Mouse (Mus musculus) liver, embryonic 14.5 days (tissue): ENCODE results near the gene Enc1. TPM values are rescaled to one million over a fixed set of nuclear protein-coding genes. Genes with fewer than 3 reads are reported as not detected.

Experiments
- ATAC-seq: fragments of 200-750 bp; cut with Nextera tagmentation; 2 replicates; pipeline ENCODE4 v1.8.0; 2017; ENCODE audit warnings: moderate number of reproducible peaks, mild to moderate bottlenecking, moderate library complexity; ENCODE audit not compliant: insufficient read depth
- DNase-seq, 3 experiments: peaks; one replicate each; pipeline ENCODE4 v3.0.0-alpha.2; 2012 to 2013; ENCODE audit warnings: low read depth in 3 of 3, low spot score in 3 of 3
- H3K27ac ChIP-seq: fragments of 300-500 bp; sonication (generic); 2 replicates; pipeline ENCODE4 v1.5.1; 2014; ENCODE audit warnings: moderate library complexity, mild to moderate bottlenecking, control low read depth, inconsistent platforms
- H3K27me3 ChIP-seq: fragments of 300-500 bp; sonication (generic); 2 replicates; pipeline ENCODE4 v1.6.1; 2014; ENCODE audit warnings: mild to moderate bottlenecking, low read length, moderate library complexity; ENCODE audit not compliant: control insufficient read depth, insufficient read depth
- H3K36me3 ChIP-seq: fragments of 300-500 bp; sonication (generic); replicated peaks from 2 replicates; pipeline ENCODE4 v1.6.1; 2014; ENCODE audit warnings: low read depth; ENCODE audit not compliant: control insufficient read depth, insufficient read depth
- H3K4me1 ChIP-seq, 2 experiments: fragments of 200-500 bp in 1 of 2; fragments of 300-500 bp in 1 of 2; sonication (generic) in 1 of 2; replicated peaks; 2 replicates each; pipeline ENCODE4 v1.6.1; 2012 to 2014; ENCODE audit warnings: antibody characterized with exemption in 1 of 2, inconsistent platforms in 1 of 2, low read length in 1 of 2; ENCODE audit not compliant: control insufficient read depth in 2 of 2, insufficient read depth in 2 of 2
- H3K4me2 ChIP-seq: fragments of 300-500 bp; sonication (generic); 2 replicates; pipeline ENCODE4 v1.6.1; 2014; ENCODE audit warnings: low read depth, mild to moderate bottlenecking, control low read depth, moderate library complexity
- H3K4me3 ChIP-seq, 2 experiments: fragments of 200-500 bp in 1 of 2; fragments of 300-500 bp in 1 of 2; sonication (generic) in 1 of 2; 2 replicates each; pipeline ENCODE4 v1.5.1; 2012 to 2014; ENCODE audit warnings: low read depth in 2 of 2, low read length in 2 of 2, mild to moderate bottlenecking in 2 of 2, control low read depth in 1 of 2, inconsistent platforms in 1 of 2, moderate library complexity in 1 of 2; ENCODE audit not compliant: insufficient read depth in 1 of 2
- H3K9ac ChIP-seq: fragments of 300-500 bp; sonication (generic); replicated peaks from 2 replicates; pipeline ENCODE4 v1.6.1; 2014; ENCODE audit warnings: mild to moderate bottlenecking, control low read depth, moderate library complexity
- H3K9me3 ChIP-seq: fragments of 300-500 bp; sonication (generic); 2 replicates; pipeline ENCODE4 v1.6.1; 2016; ENCODE audit warnings: low read length, mixed read lengths; ENCODE audit not compliant: control insufficient read depth
- CTCF ChIP-seq: IDR thresholded peaks from 2 replicates; pipeline ENCODE4 v1.5.1; 2016; ENCODE audit warnings: antibody characterized with exemption, low read depth, control low read depth
- EP300 ChIP-seq: IDR thresholded peaks from 2 replicates; pipeline ENCODE4 v1.6.1; 2016; ENCODE audit warnings: antibody characterized with exemption, low read depth
- WGBS: fragments of 180-500 bp; shearing (Covaris S2); extraction: QIAGEN DNeasy Blood & Tissue Kit; methylation state at CpG from one replicate; pipeline ENCODE4 v1.1.7; 2014; ENCODE audit not compliant: insufficient replicate concordance; 5-methylcytosine and 5-hydroxymethylcytosine counted together
- polyA plus RNA-seq, 2 experiments: library from polyadenylated mRNA; depleted of rRNA in 1 of 2; stranded (reverse) in 1 of 2; unstranded in 1 of 2; fragments of >200 nt; fragmentation: Nextera tagmentation in 1 of 2; extraction: Ambion mirVana in 1 of 2; gene quantifications; 2 replicates each; pipeline versions ENCODE4 v1.2.1 to v1.2.3; 2012 to 2014

Enc1 gene
- 1.7 TPM in 2 replicates for polyA plus RNA-seq (2012; rRNA removed)
- polyA plus RNA-seq (2014; fragmentation: Nextera tagmentation; extraction: Ambion mirVana) = 0.62 and 0.87 TPM in 2 replicates

- Histone ChIP-seq H3K27ac (peak within 1 kb of the TSS; percentile 39; the same call in 1 of the 2 replicates), H3K4me2 (peak within 1 kb of the TSS; percentile 75), H3K27me3 (peaks cover 20% of the 10 kb centered on the region), H3K4me1 (peaks cover 0 to 13% of the 10 kb centered on the region in 2 experiments; a peak in 3 of 4 replicates), H3K9ac (peak within 1 kb of the TSS; percentile 51), H3K36me3 (no peaks in the 10 kb centered on the region), H3K9me3 (no peaks in the 10 kb centered on the region), H3K4me3 (peak within 1 kb of the TSS; percentile 68)
- peak; percentile 57 to 68 (median 64) for DNase-seq
- peak; percentile 85 for ATAC-seq
- TF ChIP-seq CTCF (peak; percentile 48), EP300 (no peak)
- under 1% methylated on average over 89 of the region's 89 CpGs for WGBS
Observed at GRCm38 (mm10) chr13:97240965-97241786, at the start of gene Enc1. Gene Enc1 (plus strand): TSS chr13:97241105.

- 81% methylated on average over 11 of the region's 11 CpGs for WGBS
- H3K27ac ChIP-seq = no peak overlapping the region
- H3K4me1 ChIP-seq = peaks cover 1 to 2% of the 10 kb centered on the region in 2 experiments
- no peak overlapping the region for H3K9ac ChIP-seq
- H3K27me3 ChIP-seq = no peaks in the 10 kb centered on the region
- no peaks in the 10 kb centered on the region for H3K9me3 ChIP-seq
- H3K4me3 ChIP-seq = no peak overlapping the region
- TF ChIP-seq CTCF = no peak
- TF ChIP-seq EP300 = no peak
- DNase-seq (no peak), ATAC-seq (no peak)
- no peaks in the 10 kb centered on the region for H3K36me3 ChIP-seq
- no peak overlapping the region for H3K4me2 ChIP-seq
Observed at GRCm38 (mm10) chr13:97192649-97193048, 48.3 kb upstream of the Enc1 start.

GRCm38 (mm10) chr13:97193420-97193819 lies 47.5 kb upstream of the Enc1 start:
- DNase-seq = no peak
- TF ChIP-seq CTCF (no peak), EP300 (no peak)

GRCm38 (mm10) chr13:97196186-97196924 lies 44.5 kb upstream of the Enc1 start:
- Histone ChIP-seq H3K27ac (no peak overlapping the region), H3K9me3 (no peaks in the 10 kb centered on the region), H3K4me3 (no peak overlapping the region), H3K9ac (no peak overlapping the region), H3K4me1 (peaks cover 3 to 4% of the 10 kb centered on the region in 2 experiments), H3K4me2 (no peak overlapping the region), H3K36me3 (no peaks in the 10 kb centered on the region), H3K27me3 (no peaks in the 10 kb centered on the region)
- no peak for TF ChIP-seq EP300
- no peak for TF ChIP-seq CTCF
- ATAC-seq (no peak), DNase-seq (no peak)
- WGBS = 70% methylated on average over 12 of the region's 12 CpGs

More at GRCm38 (mm10) chr13:97193420-97193819, 47.5 kb upstream of the Enc1 start:
- no peaks in the 10 kb centered on the region for H3K27me3 ChIP-seq
- peaks cover 3% of the 10 kb centered on the region in 2 experiments for H3K4me1 ChIP-seq
- WGBS = 66% methylated on average over 7 of the region's 7 CpGs
- H3K4me2 ChIP-seq = no peak overlapping the region
- H3K27ac ChIP-seq = no peak overlapping the region
- H3K9ac ChIP-seq = no peak overlapping the region
- ATAC-seq = no peak
- H3K36me3 ChIP-seq = no peaks in the 10 kb centered on the region
- H3K4me3 ChIP-seq = no peak overlapping the region
- no peaks in the 10 kb centered on the region for H3K9me3 ChIP-seq

- TF ChIP-seq CTCF (no peak), EP300 (no peak)
- H3K4me1 ChIP-seq = peaks cover 3 to 4% of the 10 kb centered on the region in 2 experiments
- H3K4me3 ChIP-seq = no peak overlapping the region
- ATAC-seq (no peak), DNase-seq (no peak)
- no peaks in the 10 kb centered on the region for H3K27me3 ChIP-seq
- WGBS = 79% methylated on average over 2 of the region's 2 CpGs
- no peak overlapping the region for H3K4me2 ChIP-seq
- H3K9ac ChIP-seq = no peak overlapping the region
- H3K36me3 ChIP-seq = no peaks in the 10 kb centered on the region
- H3K27ac ChIP-seq = no peak overlapping the region
- no peaks in the 10 kb centered on the region for H3K9me3 ChIP-seq
Observed at GRCm38 (mm10) chr13:97196925-97197218, 44.0 kb upstream of the Enc1 start.
